7 mouse cellular contexts compared by ENCODE assay signal in genomic region chrX:93832337-93832884, GRCm38 (mm10). TPM values are rescaled to one million over a fixed set of nuclear protein-coding genes. Genes with fewer than 3 reads are reported as not detected.
DNase-seq lines count a peak whose midpoint lies in the region; ATAC-seq and TF ChIP-seq lines count a peak whose summit lies in the region.

No protein-coding gene starts in this region.

- no peaks in the 10 kb centered on the region for H3K9me3 ChIP-seq in lung, postnatal 0 days (ENCODE audit: low read length)
- no peaks in the 10 kb centered on the region for H3K9me3 ChIP-seq in forebrain, embryonic 11.5 days (ENCODE audit: control insufficient read depth, low read length)
- no peaks in the 10 kb centered on the region for H3K9me3 ChIP-seq in limb, embryonic 13.5 days
- H3K9me3 ChIP-seq in stomach, embryonic 15.5 days, result no peaks in the 10 kb centered on the region

- peak overlapping the region; percentile 53 for H3K4me3 ChIP-seq in lung, postnatal 0 days (ENCODE audit: low read depth, low read length)
- H3K4me3 ChIP-seq in forebrain, embryonic 11.5 days (ENCODE audit: low read depth, low read length), result peak overlapping the region; percentile 51
- H3K4me3 ChIP-seq in limb, embryonic 13.5 days, result peak overlapping the region; percentile 59
- H3K4me3 ChIP-seq in stomach, embryonic 15.5 days (replicated peaks), result peak overlapping the region; percentile 57

- ATAC-seq in lung, postnatal 0 days, result peak; percentile 0; the same call in 1 of the 2 replicates
- ATAC-seq in forebrain, embryonic 11.5 days (replicated peaks; ENCODE audit: low FRiP score), result peak; percentile 28
- ATAC-seq in limb, embryonic 13.5 days (ENCODE audit: low FRiP score, low read depth), result no peak
- ATAC-seq in stomach, embryonic 15.5 days (ENCODE audit: insufficient read depth, low FRiP score, low read depth), result no peak; the same call in 1 of the 2 replicates

- peak; percentile 6 for DNase-seq in lung, postnatal 0 days (ENCODE audit: low spot score)
- no peak for DNase-seq in lung, adult 18-20 months
- DNase-seq in forebrain, embryonic 11.5 days (ENCODE audit: low spot score), result no peak
- no peak for DNase-seq in right cerebral cortex, postnatal 4 days
- no peak for DNase-seq in thymus, postnatal 36 days

- TF ChIP-seq CTCF in lung, postnatal 0 days (IDR thresholded peaks at IDR 0.05), result no peak

- H3K4me1 ChIP-seq in lung, postnatal 0 days (ENCODE audit: insufficient read depth, low read depth, low read length), result no peaks in the 10 kb centered on the region
- H3K4me1 ChIP-seq in forebrain, embryonic 11.5 days (replicated peaks; ENCODE audit: control insufficient read depth, insufficient read depth, low read length), result no peaks in the 10 kb centered on the region
- H3K4me1 ChIP-seq in limb, embryonic 13.5 days, result peaks cover 9% of the 10 kb centered on the region
- H3K4me1 ChIP-seq in stomach, embryonic 15.5 days, result no peaks in the 10 kb centered on the region

- peak overlapping the region; percentile 60 for H3K4me2 ChIP-seq in lung, postnatal 0 days (replicated peaks; ENCODE audit: low read depth, low read length)
- peak overlapping the region; percentile 59 for H3K4me2 ChIP-seq in forebrain, embryonic 11.5 days (ENCODE audit: low read depth, low read length, severe bottlenecking)
- peak overlapping the region; percentile 63 for H3K4me2 ChIP-seq in limb, embryonic 13.5 days (replicated peaks)
- H3K4me2 ChIP-seq in stomach, embryonic 15.5 days, result peak overlapping the region; percentile 47

- no peak for TF ChIP-seq EP300 in lung, postnatal 0 days (IDR thresholded peaks at IDR 0.05)

- H3K27ac ChIP-seq in lung, postnatal 0 days (ENCODE audit: low read length), result no peak overlapping the region
- H3K27ac ChIP-seq in forebrain, embryonic 11.5 days (ENCODE audit: low read depth, low read length), result no peak overlapping the region
- H3K27ac ChIP-seq in limb, embryonic 13.5 days, result peak overlapping the region; percentile 90; the same call in 1 of the 2 replicates
- peak overlapping the region; percentile 87 for H3K27ac ChIP-seq in stomach, embryonic 15.5 days

- 31% methylated on average over 12 of the region's 14 CpGs for WGBS in lung, postnatal 0 days
- WGBS in forebrain, embryonic 11.5 days, result 26% methylated on average over 14 of the region's 14 CpGs
- 26% methylated on average over 14 of the region's 14 CpGs for WGBS in limb, embryonic 13.5 days
- WGBS in stomach, embryonic 15.5 days, result 33% methylated on average over 14 of the region's 14 CpGs

- H3K9ac ChIP-seq in lung, postnatal 0 days (replicated peaks; ENCODE audit: low read depth), result no peak overlapping the region
- peak overlapping the region; percentile 65 for H3K9ac ChIP-seq in forebrain, embryonic 11.5 days (ENCODE audit: low read length)
- peak overlapping the region; percentile 72; the same call in 1 of the 2 replicates for H3K9ac ChIP-seq in limb, embryonic 13.5 days
- no peak overlapping the region; the same call in 1 of the 2 replicates for H3K9ac ChIP-seq in stomach, embryonic 15.5 days

- H3K27me3 ChIP-seq in lung, postnatal 0 days (replicated peaks; ENCODE audit: insufficient read depth, low read length), result no peaks in the 10 kb centered on the region
- no peaks in the 10 kb centered on the region for H3K27me3 ChIP-seq in forebrain, embryonic 11.5 days (ENCODE audit: control insufficient read depth, insufficient read depth, low read length)
- 0 out of 2 replicates have a peak, but pooled peaks cover 9% of the 10 kb centered on the region for H3K27me3 ChIP-seq in limb, embryonic 13.5 days
- no peaks in the 10 kb centered on the region for H3K27me3 ChIP-seq in stomach, embryonic 15.5 days (replicated peaks)

- no peaks in the 10 kb centered on the region for H3K36me3 ChIP-seq in lung, postnatal 0 days (ENCODE audit: insufficient read depth, low read length)
- H3K36me3 ChIP-seq in forebrain, embryonic 11.5 days (ENCODE audit: control insufficient read depth, insufficient read depth, low read length), result no peaks in the 10 kb centered on the region
- H3K36me3 ChIP-seq in limb, embryonic 13.5 days, result no peaks in the 10 kb centered on the region
- no peaks in the 10 kb centered on the region for H3K36me3 ChIP-seq in stomach, embryonic 15.5 days

RNA-seq across cellular contexts. Expression of gene Pdk3, which starts 0.4 kb away (rescaled TPM):
- polyA plus RNA-seq in lung, postnatal 0 days (2015; fragmentation: Nextera tagmentation; extraction: Ambion mirVana), result 29.8 and 30.1 TPM in 2 replicates
- polyA plus RNA-seq in forebrain, embryonic 11.5 days (2014; fragmentation: Nextera tagmentation; extraction: Ambion mirVana), result 68.6 and 73.4 TPM in 2 replicates
- polyA plus RNA-seq in limb, embryonic 13.5 days (2015; fragmentation: Nextera tagmentation; extraction: Ambion mirVana), result 68.3 and 70.8 TPM in 2 replicates
- polyA plus RNA-seq in stomach, embryonic 15.5 days (2015; fragmentation: Nextera tagmentation; extraction: Ambion mirVana), result 53.1 and 54.6 TPM in 2 replicates

Comparison
In these comparisons a context has a peak if more than half of its experiments do, and no peak if none do; other contexts are left out.
1. ATAC-seq: peak in lung, postnatal 0 days (single experiment) and forebrain, embryonic 11.5 days (single experiment); none in limb, embryonic 13.5 days (single experiment) and stomach, embryonic 15.5 days (single experiment).
2. H3K27ac ChIP-seq: peak in limb, embryonic 13.5 days (single experiment) and stomach, embryonic 15.5 days (single experiment); none in lung, postnatal 0 days (single experiment) and forebrain, embryonic 11.5 days (single experiment).
3. H3K9ac ChIP-seq: peak in forebrain, embryonic 11.5 days (single experiment) and limb, embryonic 13.5 days (single experiment); none in lung, postnatal 0 days (single experiment) and stomach, embryonic 15.5 days (single experiment).
4. Peak in every context shown above with its lines, with median percentiles within 50 percentile points of each other: H3K4me2 ChIP-seq and H3K4me3 ChIP-seq.